Mouse (Mus musculus) heart, embryonic 12.5 days (tissue): ENCODE measurements around the gene Cep128. TPM values are rescaled to one million over a fixed set of nuclear protein-coding genes. Genes with fewer than 3 reads are reported as not detected.
A peak's percentile ranks its signal among the peaks of the same experiment; 100 is the strongest.
"Not testable (repeated sequence)": the region's sequence is repeated elsewhere in the genome, so short reads cannot be mapped to it uniquely, and the experiment has no call there.

ENCODE experiments used
- ATAC-seq: fragments of 200-750 bp; cut with Nextera tagmentation; 2 replicates; pipeline ENCODE4 v1.8.0; 2017; ENCODE audit warnings: moderate TSS enrichment, moderate library complexity; ENCODE audit not compliant: insufficient number of reproducible peaks, low FRiP score
- H3K27ac ChIP-seq: fragments of 300-500 bp; sonication (generic); 2 replicates; pipeline ENCODE4 v1.5.1; 2016; ENCODE audit warnings: mild to moderate bottlenecking, moderate library complexity; ENCODE audit not compliant: poor library complexity, severe bottlenecking
- H3K27me3 ChIP-seq: fragments of 300-500 bp; sonication (generic); replicated peaks from 2 replicates; pipeline ENCODE4 v1.6.1; 2016; ENCODE audit warnings: mild to moderate bottlenecking, moderate library complexity
- H3K36me3 ChIP-seq: fragments of 300-500 bp; sonication (generic); 2 replicates; pipeline ENCODE4 v1.6.1; 2016; ENCODE audit warnings: mild to moderate bottlenecking, moderate library complexity
- H3K4me1 ChIP-seq: fragments of 300-500 bp; sonication (generic); replicated peaks from 2 replicates; pipeline ENCODE4 v1.6.1; 2016; ENCODE audit warnings: mild to moderate bottlenecking
- H3K4me2 ChIP-seq: fragments of 300-500 bp; sonication (generic); 2 replicates; pipeline ENCODE4 v1.6.1; 2016; ENCODE audit warnings: mild to moderate bottlenecking, moderate library complexity
- H3K4me3 ChIP-seq: fragments of 300-500 bp; sonication (generic); 2 replicates; pipeline ENCODE4 v1.5.1; 2016; ENCODE audit warnings: mild to moderate bottlenecking
- H3K9ac ChIP-seq: fragments of 300-500 bp; sonication (generic); 2 replicates; pipeline ENCODE4 v1.6.1; 2016; ENCODE audit warnings: mild to moderate bottlenecking, moderate library complexity
- H3K9me3 ChIP-seq: fragments of 300-500 bp; sonication (generic); replicated peaks from 2 replicates; pipeline ENCODE4 v1.6.1; 2016; ENCODE audit warnings: mild to moderate bottlenecking, moderate library complexity
- WGBS: fragments of 180-500 bp; shearing (Covaris S2); methylation state at CpG from one replicate; pipeline ENCODE4 v1.1.7; 2016; 5-methylcytosine and 5-hydroxymethylcytosine counted together
- polyA plus RNA-seq: library from polyadenylated mRNA; unstranded; fragments of >200 nt; fragmentation: Nextera tagmentation; extraction: Ambion mirVana; gene quantifications from 2 replicates; pipeline ENCODE4 v1.2.1, GENCODE M21; 2016

Cep128 gene
- polyA plus RNA-seq, 1 experiment from 2014 or later, result 6.1 TPM

GRCm38 (mm10) chr12:91400232-91401048, 16.2 kb upstream of the Cep128 start:
- H3K27me3 ChIP-seq, result peaks cover 23% of the 10 kb centered on the region
- peak; percentile 78 for ATAC-seq
- H3K36me3 ChIP-seq, result no peaks in the 10 kb centered on the region
- peak overlapping the region; percentile 62 for H3K4me3 ChIP-seq
- WGBS, result under 1% methylated on average over 38 of the region's 38 CpGs
- H3K9me3 ChIP-seq, result no peaks in the 10 kb centered on the region
- H3K27ac ChIP-seq, result no peak overlapping the region
- H3K4me2 ChIP-seq, result peak overlapping the region; percentile 87
- peak overlapping the region; percentile 68 for H3K9ac ChIP-seq
- H3K4me1 ChIP-seq, result peaks cover 7% of the 10 kb centered on the region

- peak overlapping the region; percentile 74 for H3K9ac ChIP-seq
- H3K27ac ChIP-seq, result no peak overlapping the region
- H3K36me3 ChIP-seq, result no peaks in the 10 kb centered on the region
- no peaks in the 10 kb centered on the region for H3K9me3 ChIP-seq
- ATAC-seq, result peak; percentile 40; the same call in 1 of the 2 replicates
- 0 out of 2 replicates have a peak, but pooled peaks cover 5% of the 10 kb centered on the region for H3K4me1 ChIP-seq
- WGBS, result 5% methylated on average over 22 of the region's 22 CpGs
- peak overlapping the region; percentile 82 for H3K4me3 ChIP-seq
- H3K4me2 ChIP-seq, result peak overlapping the region; percentile 93
- no peaks in the 10 kb centered on the region for H3K27me3 ChIP-seq
Measured at GRCm38 (mm10) chr12:91383516-91384264, 519 bp downstream of the Cep128 start.

GRCm38 (mm10) chr12:91369173-91369572, 15.0 kb downstream of the Cep128 start:
- no peaks in the 10 kb centered on the region for H3K27me3 ChIP-seq
- H3K36me3 ChIP-seq, result 0 out of 2 replicates have a peak, but pooled peaks cover 8% of the 10 kb centered on the region
- H3K9me3 ChIP-seq, result no peaks in the 10 kb centered on the region
- WGBS, result 89% methylated on average over 3 of the region's 3 CpGs
- H3K4me2 ChIP-seq, result no peak overlapping the region
- no peak overlapping the region for H3K4me3 ChIP-seq
- ATAC-seq, result no peak
- no peaks in the 10 kb centered on the region for H3K4me1 ChIP-seq
- no peak overlapping the region for H3K27ac ChIP-seq
- H3K9ac ChIP-seq, result no peak overlapping the region

- no peaks in the 10 kb centered on the region for H3K9me3 ChIP-seq
- H3K27me3 ChIP-seq, result no peaks in the 10 kb centered on the region
- no peaks in the 10 kb centered on the region for H3K36me3 ChIP-seq
- no peaks in the 10 kb centered on the region for H3K4me1 ChIP-seq
- H3K27ac ChIP-seq, result no peak overlapping the region
- ATAC-seq, result no peak
- WGBS, result 80% methylated on average over 8 of the region's 8 CpGs
- no peak overlapping the region for H3K4me3 ChIP-seq
- H3K4me2 ChIP-seq, result no peak overlapping the region
- no peak overlapping the region for H3K9ac ChIP-seq
Measured at GRCm38 (mm10) chr12:91353783-91354182, 30.4 kb downstream of the Cep128 start.

GRCm38 (mm10) chr12:91338656-91339055, 45.6 kb downstream of the Cep128 start:
- H3K4me1 ChIP-seq, H3K9ac ChIP-seq, H3K36me3 ChIP-seq, H3K27ac ChIP-seq, H3K9me3 ChIP-seq, H3K4me2 ChIP-seq, ATAC-seq, H3K4me3 ChIP-seq, H3K27me3 ChIP-seq: not testable (repeated sequence)
- 95% methylated on average over 13 of the region's 13 CpGs for WGBS

- no peak overlapping the region for H3K4me3 ChIP-seq
- H3K27ac ChIP-seq, result no peak overlapping the region
- ATAC-seq, result no peak
- H3K36me3 ChIP-seq, result peaks cover 7% of the 10 kb centered on the region; the same call in 1 of the 2 replicates
- H3K9me3 ChIP-seq, result no peaks in the 10 kb centered on the region
- H3K4me2 ChIP-seq, result no peak overlapping the region
- H3K9ac ChIP-seq, result no peak overlapping the region
- 55% methylated on average over 4 of the region's 4 CpGs for WGBS
- H3K27me3 ChIP-seq, result no peaks in the 10 kb centered on the region
- H3K4me1 ChIP-seq, result no peaks in the 10 kb centered on the region
Measured at GRCm38 (mm10) chr12:91327527-91327926, 56.7 kb downstream of the Cep128 start.

GRCm38 (mm10) chr12:91326104-91326503, 58.1 kb downstream of the Cep128 start:
- no peak overlapping the region for H3K27ac ChIP-seq
- no peak overlapping the region for H3K4me2 ChIP-seq
- no peak overlapping the region for H3K4me3 ChIP-seq
- H3K27me3 ChIP-seq, result no peaks in the 10 kb centered on the region
- H3K9ac ChIP-seq, result no peak overlapping the region
- H3K9me3 ChIP-seq, result no peaks in the 10 kb centered on the region
- WGBS, result 56% methylated on average over 6 of the region's 6 CpGs
- peaks cover 7% of the 10 kb centered on the region; the same call in 1 of the 2 replicates for H3K36me3 ChIP-seq
- no peaks in the 10 kb centered on the region for H3K4me1 ChIP-seq
- ATAC-seq, result no peak

- H3K4me2 ChIP-seq, result no peak overlapping the region
- no peaks in the 10 kb centered on the region for H3K27me3 ChIP-seq
- ATAC-seq, result no peak
- no peaks in the 10 kb centered on the region; the same call in 1 of the 2 replicates for H3K4me1 ChIP-seq
- H3K36me3 ChIP-seq, result no peaks in the 10 kb centered on the region
- no peak overlapping the region for H3K9ac ChIP-seq
- no peak overlapping the region for H3K27ac ChIP-seq
- H3K4me3 ChIP-seq, result no peak overlapping the region
- WGBS, result 85% methylated on average over 7 of the region's 7 CpGs
- no peaks in the 10 kb centered on the region for H3K9me3 ChIP-seq
Measured at GRCm38 (mm10) chr12:91315026-91315425, 69.2 kb downstream of the Cep128 start.

GRCm38 (mm10) chr12:91313974-91314587, 70.1 kb downstream of the Cep128 start:
- H3K9me3 ChIP-seq, result no peaks in the 10 kb centered on the region
- no peaks in the 10 kb centered on the region for H3K27me3 ChIP-seq
- no peak overlapping the region for H3K9ac ChIP-seq
- ATAC-seq, result no peak
- H3K27ac ChIP-seq, result no peak overlapping the region
- no peaks in the 10 kb centered on the region; the same call in 1 of the 2 replicates for H3K4me1 ChIP-seq
- 56% methylated on average over 10 of the region's 10 CpGs for WGBS
- no peak overlapping the region for H3K4me3 ChIP-seq
- no peak overlapping the region for H3K4me2 ChIP-seq
- no peaks in the 10 kb centered on the region for H3K36me3 ChIP-seq

- no peaks in the 10 kb centered on the region for H3K27me3 ChIP-seq
- no peak overlapping the region for H3K9ac ChIP-seq
- no peak overlapping the region for H3K27ac ChIP-seq
- H3K9me3 ChIP-seq, result no peaks in the 10 kb centered on the region
- H3K4me2 ChIP-seq, result no peak overlapping the region
- WGBS, result 85% methylated on average over 4 of the region's 4 CpGs
- H3K36me3 ChIP-seq, result no peaks in the 10 kb centered on the region
- ATAC-seq, result no peak
- no peaks in the 10 kb centered on the region; the same call in 1 of the 2 replicates for H3K4me1 ChIP-seq
- H3K4me3 ChIP-seq, result no peak overlapping the region
Measured at GRCm38 (mm10) chr12:91312591-91312990, 71.6 kb downstream of the Cep128 start.

- ATAC-seq, result no peak
- Histone ChIP-seq H3K27ac (no peak overlapping the region), H3K9ac (no peak overlapping the region), H3K4me3 (no peak overlapping the region), H3K4me1 (no peaks in the 10 kb centered on the region; the same call in 1 of the 2 replicates), H3K9me3 (no peaks in the 10 kb centered on the region), H3K4me2 (no peak overlapping the region), H3K36me3 (no peaks in the 10 kb centered on the region), H3K27me3 (no peaks in the 10 kb centered on the region)
- WGBS, result 84% methylated on average over 3 of the region's 3 CpGs
Measured at GRCm38 (mm10) chr12:91307733-91308132, 76.5 kb downstream of the Cep128 start.
